Mouse (Mus musculus) neural tube, embryonic 14.5 days (tissue): Measurements from ENCODE around the gene Adpgk. TPM values are rescaled to one million over a fixed set of nuclear protein-coding genes. Genes with fewer than 3 reads are reported as not detected.

Experiments
- ATAC-seq: fragments of 200-750 bp; cut with Nextera tagmentation; 2 replicates; pipeline ENCODE4 v1.8.0; 2017; ENCODE audit warnings: low read depth, mild to moderate bottlenecking, moderate TSS enrichment, moderate library complexity
- H3K27ac ChIP-seq: fragments of 300-500 bp; sonication (generic); 2 replicates; pipeline ENCODE4 v1.5.1; 2014; ENCODE audit warnings: low read depth, mild to moderate bottlenecking, control low read depth, low read length, moderate library complexity, mixed read lengths
- H3K27me3 ChIP-seq: fragments of 300-500 bp; sonication (generic); 2 replicates; pipeline ENCODE4 v1.6.1; 2014; ENCODE audit warnings: low read length; ENCODE audit not compliant: control insufficient read depth, insufficient read depth
- H3K36me3 ChIP-seq: fragments of 300-500 bp; sonication (generic); 2 replicates; pipeline ENCODE4 v1.6.1; 2014; ENCODE audit warnings: low read length, mixed read lengths; ENCODE audit not compliant: control insufficient read depth, insufficient read depth
- H3K4me1 ChIP-seq: fragments of 300-500 bp; sonication (generic); 2 replicates; pipeline ENCODE4 v1.6.1; 2014; ENCODE audit warnings: low read length; ENCODE audit not compliant: control insufficient read depth, insufficient read depth
- H3K4me2 ChIP-seq: fragments of 300-500 bp; sonication (generic); 2 replicates; pipeline ENCODE4 v1.6.1; 2014; ENCODE audit warnings: mild to moderate bottlenecking, low read depth, low read length, control low read depth
- H3K4me3 ChIP-seq: fragments of 300-500 bp; sonication (generic); 2 replicates; pipeline ENCODE4 v1.5.1; 2014; ENCODE audit warnings: low read depth, low read length, control low read depth, mixed read lengths
- H3K9ac ChIP-seq: fragments of 300-500 bp; sonication (generic); replicated peaks from 2 replicates; pipeline ENCODE4 v1.6.1; 2014; ENCODE audit warnings: low read depth, mild to moderate bottlenecking, control low read depth, low read length, mixed read lengths
- H3K9me3 ChIP-seq: fragments of 300-500 bp; sonication (generic); 2 replicates; pipeline ENCODE4 v1.6.1; 2016; ENCODE audit warnings: low read length; ENCODE audit not compliant: control insufficient read depth
- WGBS: fragments of 180-500 bp; shearing (Covaris S2); extraction: QIAGEN DNeasy Blood & Tissue Kit; methylation state at CpG from one replicate; pipeline ENCODE4 v1.1.7; 2014; 5-methylcytosine and 5-hydroxymethylcytosine counted together
- polyA plus RNA-seq: library from polyadenylated mRNA; unstranded; fragments of >200 nt; fragmentation: Nextera tagmentation; extraction: Ambion mirVana; gene quantifications from 2 replicates; pipeline ENCODE4 v1.2.1, GENCODE M21; 2014

Adpgk gene
- polyA plus RNA-seq, 1 experiment from 2014 or later = 22.1 TPM

- WGBS = 90% methylated on average over 8 of the region's 8 CpGs
- no peak for ATAC-seq
- Histone ChIP-seq H3K4me1 (no peaks in the 10 kb centered on the region), H3K36me3 (peaks cover 38% of the 10 kb centered on the region), H3K27ac (no peak overlapping the region), H3K27me3 (no peaks in the 10 kb centered on the region), H3K9me3 (no peaks in the 10 kb centered on the region), H3K4me3 (no peak overlapping the region), H3K9ac (no peak overlapping the region), H3K4me2 (no peak overlapping the region)
Measured at GRCm38 (mm10) chr9:59310582-59311283, 19.4 kb downstream of the Adpgk start.

- ATAC-seq = no peak
- Histone ChIP-seq H3K4me2 (no peak overlapping the region), H3K4me3 (no peak overlapping the region), H3K9me3 (no peaks in the 10 kb centered on the region), H3K36me3 (peaks cover 39% of the 10 kb centered on the region), H3K27me3 (no peaks in the 10 kb centered on the region), H3K9ac (no peak overlapping the region), H3K27ac (no peak overlapping the region), H3K4me1 (no peaks in the 10 kb centered on the region)
- WGBS = 87% methylated on average over 3 of the region's 3 CpGs
Measured at GRCm38 (mm10) chr9:59311284-59311670, 19.9 kb downstream of the Adpgk start.

GRCm38 (mm10) chr9:59316206-59316605, 24.8 kb downstream of the Adpgk start:
- H3K27ac ChIP-seq = no peak overlapping the region
- H3K4me2 ChIP-seq = no peak overlapping the region
- no peak for ATAC-seq
- H3K9ac ChIP-seq = no peak overlapping the region
- no peak overlapping the region for H3K4me3 ChIP-seq
- 96% methylated on average over 3 of the region's 3 CpGs for WGBS
- peaks cover 34% of the 10 kb centered on the region for H3K36me3 ChIP-seq
- H3K4me1 ChIP-seq = no peaks in the 10 kb centered on the region
- no peaks in the 10 kb centered on the region for H3K27me3 ChIP-seq
- no peaks in the 10 kb centered on the region for H3K9me3 ChIP-seq

- H3K4me3 ChIP-seq = no peak overlapping the region
- no peaks in the 10 kb centered on the region for H3K9me3 ChIP-seq
- no peaks in the 10 kb centered on the region for H3K27me3 ChIP-seq
- no peaks in the 10 kb centered on the region for H3K4me1 ChIP-seq
- no peak overlapping the region for H3K9ac ChIP-seq
- peaks cover 42% of the 10 kb centered on the region; the same call in 1 of the 2 replicates for H3K36me3 ChIP-seq
- no peak overlapping the region for H3K4me2 ChIP-seq
- H3K27ac ChIP-seq = no peak overlapping the region
- no peak for ATAC-seq
Measured at GRCm38 (mm10) chr9:59324351-59324750, 33.0 kb downstream of the Adpgk start.

GRCm38 (mm10) chr9:59330055-59330454, 38.7 kb downstream of the Adpgk start:
- H3K36me3 ChIP-seq = peaks cover 35% of the 10 kb centered on the region
- WGBS = 95% methylated on average over 5 of the region's 5 CpGs
- ATAC-seq = no peak
- no peak overlapping the region for H3K4me2 ChIP-seq
- no peaks in the 10 kb centered on the region for H3K4me1 ChIP-seq
- H3K9ac ChIP-seq = no peak overlapping the region
- no peak overlapping the region for H3K27ac ChIP-seq
- H3K4me3 ChIP-seq = no peak overlapping the region
- no peaks in the 10 kb centered on the region for H3K9me3 ChIP-seq
- no peaks in the 10 kb centered on the region for H3K27me3 ChIP-seq

- no peak overlapping the region for H3K27ac ChIP-seq
- H3K27me3 ChIP-seq = no peaks in the 10 kb centered on the region
- ATAC-seq = no peak
- H3K9ac ChIP-seq = no peak overlapping the region
- WGBS = 96% methylated on average over 3 of the region's 3 CpGs
- no peaks in the 10 kb centered on the region for H3K9me3 ChIP-seq
- H3K4me1 ChIP-seq = no peaks in the 10 kb centered on the region
- H3K4me2 ChIP-seq = no peak overlapping the region
- H3K4me3 ChIP-seq = no peak overlapping the region
- H3K36me3 ChIP-seq = peaks cover 34% of the 10 kb centered on the region
Measured at GRCm38 (mm10) chr9:59336539-59336938, 45.2 kb downstream of the Adpgk start.

GRCm38 (mm10) chr9:59337889-59338288, 46.5 kb downstream of the Adpgk start:
- no peaks in the 10 kb centered on the region for H3K9me3 ChIP-seq
- H3K4me2 ChIP-seq = no peak overlapping the region
- H3K9ac ChIP-seq = no peak overlapping the region
- no peak overlapping the region for H3K4me3 ChIP-seq
- no peak for ATAC-seq
- H3K27me3 ChIP-seq = no peaks in the 10 kb centered on the region
- 93% methylated on average over 5 of the region's 5 CpGs for WGBS
- no peak overlapping the region for H3K27ac ChIP-seq
- H3K36me3 ChIP-seq = peaks cover 21% of the 10 kb centered on the region
- no peaks in the 10 kb centered on the region for H3K4me1 ChIP-seq

- Histone ChIP-seq H3K4me2 (no peak overlapping the region), H3K9ac (no peak overlapping the region), H3K4me1 (no peaks in the 10 kb centered on the region), H3K4me3 (no peak overlapping the region), H3K36me3 (peaks cover 16% of the 10 kb centered on the region), H3K27ac (no peak overlapping the region), H3K9me3 (no peaks in the 10 kb centered on the region), H3K27me3 (no peaks in the 10 kb centered on the region)
- 85% methylated on average over 5 of the region's 5 CpGs for WGBS
- ATAC-seq = no peak
Measured at GRCm38 (mm10) chr9:59338411-59338810, 47.1 kb downstream of the Adpgk start.

GRCm38 (mm10) chr9:59339107-59339506, 47.7 kb downstream of the Adpgk start:
- Histone ChIP-seq H3K9ac (no peak overlapping the region), H3K4me2 (no peak overlapping the region), H3K4me1 (no peaks in the 10 kb centered on the region), H3K4me3 (no peak overlapping the region), H3K9me3 (no peaks in the 10 kb centered on the region), H3K27ac (no peak overlapping the region), H3K27me3 (no peaks in the 10 kb centered on the region), H3K36me3 (peaks cover 15% of the 10 kb centered on the region)
- ATAC-seq = no peak
- WGBS = 95% methylated on average over 5 of the region's 5 CpGs
